In genomic region chr1:11565309-11565708, GRCm38 (mm10) we compare ENCODE assay signal across 10 mouse cellular contexts.
DNase-seq lines count a peak whose midpoint lies in the region; ATAC-seq and TF ChIP-seq lines count a peak whose summit lies in the region.
"Had no signal": no experiment of that assay in that cellular context is flagged by ENCODE, and none has a peak within 500 bp of the region (broad histone marks: within the 10 kb centered on the region; RNA-seq: fewer than 3 reads in every experiment).

No protein-coding gene starts in this region.

- no peak overlapping the region for H3K27ac ChIP-seq in lung, embryonic 14.5 days (ENCODE audit: low read depth)
- no peak overlapping the region for H3K27ac ChIP-seq in neural tube, embryonic 12.5 days
- H3K27ac ChIP-seq: limb, embryonic 13.5 days had no signal

- TF ChIP-seq CTCF in lung, embryonic 14.5 days (IDR thresholded peaks at IDR 0.05; ENCODE audit: low read depth), result peak; percentile 64

- no peaks in the 10 kb centered on the region for H3K9me3 ChIP-seq in lung, embryonic 14.5 days (ENCODE audit: low read depth, low read length)
- no peaks in the 10 kb centered on the region for H3K9me3 ChIP-seq in neural tube, embryonic 12.5 days
- H3K9me3 ChIP-seq: G1E; limb, embryonic 13.5 days had no signal

- H3K4me3 ChIP-seq in lung, embryonic 14.5 days (ENCODE audit: low read depth, low read length), result no peak overlapping the region
- no peak overlapping the region for H3K4me3 ChIP-seq in neural tube, embryonic 12.5 days
- H3K4me3 ChIP-seq: limb, embryonic 13.5 days had no signal

- H3K36me3 ChIP-seq in lung, embryonic 14.5 days (ENCODE audit: insufficient read depth), result no peaks in the 10 kb centered on the region
- no peaks in the 10 kb centered on the region for H3K36me3 ChIP-seq in neural tube, embryonic 12.5 days
- H3K36me3 ChIP-seq: G1E; limb, embryonic 13.5 days had no signal

- no peak overlapping the region for H3K4me2 ChIP-seq in lung, embryonic 14.5 days
- no peak overlapping the region for H3K4me2 ChIP-seq in neural tube, embryonic 12.5 days (replicated peaks)
- H3K4me2 ChIP-seq: limb, embryonic 13.5 days had no signal

- H3K4me1 ChIP-seq in lung, embryonic 14.5 days (ENCODE audit: insufficient read depth), result no peaks in the 10 kb centered on the region
- no peaks in the 10 kb centered on the region for H3K4me1 ChIP-seq in neural tube, embryonic 12.5 days
- H3K4me1 ChIP-seq: limb, embryonic 13.5 days had no signal

- WGBS in lung, embryonic 14.5 days, result 8% methylated on average over 6 of the region's 6 CpGs
- 16% methylated on average over 6 of the region's 6 CpGs for WGBS in neural tube, embryonic 12.5 days

- no peaks in the 10 kb centered on the region for H3K27me3 ChIP-seq in lung, embryonic 14.5 days (ENCODE audit: insufficient read depth, low read length)
- H3K27me3 ChIP-seq in neural tube, embryonic 12.5 days (replicated peaks), result no peaks in the 10 kb centered on the region
- H3K27me3 ChIP-seq: limb, embryonic 13.5 days had no signal

- no peak for ATAC-seq in lung, embryonic 14.5 days (ENCODE audit: insufficient read depth)
- peak; percentile 69; the same call in 1 of the 2 replicates for ATAC-seq in neural tube, embryonic 12.5 days (ENCODE audit: low FRiP score, low read depth)
- no peak for ATAC-seq in erythroblast, adult 5-6 weeks (replicated peaks; ENCODE audit: low FRiP score, poor library complexity, severe bottlenecking)

- DNase-seq in cerebellum, postnatal 25 days, result peak; percentile 15 to 63
- DNase-seq in cerebellum, adult 9-11 months, result no peak
- DNase-seq in lung, embryonic 14.5 days, result peak; percentile 74
- no peak for DNase-seq in lung, adult 18-20 months
- peak; percentile 76 for DNase-seq in embryo, embryonic 10.5 days (ENCODE audit: low spot score)
- DNase-seq in layer of hippocampus, postnatal 14 days (ENCODE audit: low spot score in 2 of 2), result peak; percentile 15 to 52

- H3K9ac ChIP-seq in lung, embryonic 14.5 days, result no peak overlapping the region
- no peak overlapping the region for H3K9ac ChIP-seq in neural tube, embryonic 12.5 days
- H3K9ac ChIP-seq: limb, embryonic 13.5 days had no signal

Comparison
In these comparisons a context has a peak if more than half of its experiments do, and no peak if none do; other contexts are left out.
1. DNase-seq: peak in cerebellum, postnatal 25 days (2 of 2), lung, embryonic 14.5 days (single experiment), embryo, embryonic 10.5 days (single experiment) and layer of hippocampus, postnatal 14 days (2 of 2); none in cerebellum, adult 9-11 months (single experiment) and lung, adult 18-20 months (0 of 2).